In the genomic region with DNA sequence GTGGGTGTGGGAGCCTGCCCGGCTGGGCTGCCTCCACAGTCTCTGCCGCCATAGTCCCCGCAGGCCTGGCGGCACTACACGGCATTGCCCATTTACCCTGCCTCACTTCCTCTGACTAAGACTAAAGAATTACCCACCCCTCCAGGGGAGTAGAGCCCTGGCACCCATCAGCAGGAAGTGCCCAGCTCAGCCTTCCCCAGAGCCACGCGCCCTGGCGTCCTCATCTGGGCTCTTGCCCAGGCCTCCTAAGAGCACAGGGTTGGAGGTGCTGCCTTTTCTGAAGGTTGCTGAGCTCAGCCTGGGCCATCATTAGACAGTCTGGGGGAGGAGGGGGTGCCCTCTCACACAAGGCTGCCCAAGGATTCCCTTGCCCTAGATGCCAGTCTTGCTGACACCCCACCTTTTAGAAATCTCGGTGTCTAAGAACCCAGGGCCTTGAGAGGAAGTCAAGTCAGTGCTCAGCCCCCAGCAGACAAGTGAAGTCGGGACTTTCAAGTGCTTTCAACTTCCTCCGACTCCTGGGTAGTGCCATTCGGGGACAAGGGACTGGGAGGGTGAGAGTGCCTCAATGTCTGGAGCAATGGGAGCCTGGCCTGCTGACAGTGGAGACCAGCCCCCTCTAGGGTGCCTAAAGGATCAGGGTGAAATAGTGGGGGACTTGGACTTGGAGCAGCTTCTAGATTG, we compare ENCODE assay signal across 9 mouse cellular contexts. TPM values are rescaled to one million over a fixed set of nuclear protein-coding genes. Genes with fewer than 3 reads are reported as not detected.
A peak's percentile ranks its signal among the peaks of the same experiment; 100 is the strongest.
DNase-seq lines count a peak whose midpoint lies in the region; ATAC-seq and TF ChIP-seq lines count a peak whose summit lies in the region.
"Had no signal": no experiment of that assay in that cellular context is flagged by ENCODE, and none has a peak within 500 bp of the region (broad histone marks: within the 10 kb centered on the region; RNA-seq: fewer than 3 reads in every experiment).

No protein-coding gene starts in this region.

- H3K27me3 ChIP-seq in heart, embryonic 13.5 days (replicated peaks): no peaks in the 10 kb centered on the region
- H3K27me3 ChIP-seq in heart, embryonic 11.5 days (ENCODE audit: control insufficient read depth, insufficient read depth, low read length): no peaks in the 10 kb centered on the region
- H3K27me3 ChIP-seq in lung, postnatal 0 days (replicated peaks; ENCODE audit: insufficient read depth, low read length): no peaks in the 10 kb centered on the region
- H3K27me3 ChIP-seq: neural tube, embryonic 13.5 days had no signal

- H3K9ac ChIP-seq in heart, embryonic 13.5 days: 0 out of 2 replicates have a peak overlapping the region, but pooled peaks have one; percentile 5
- H3K9ac ChIP-seq in heart, embryonic 11.5 days (ENCODE audit: low read depth, low read length): no peak overlapping the region
- no peak overlapping the region for H3K9ac ChIP-seq in lung, postnatal 0 days (replicated peaks; ENCODE audit: low read depth)
- H3K9ac ChIP-seq: liver, embryonic 14.5 days; neural tube, embryonic 13.5 days had no signal

- no peak overlapping the region for H3K27ac ChIP-seq in heart, embryonic 13.5 days (replicated peaks)
- no peak overlapping the region for H3K27ac ChIP-seq in heart, embryonic 11.5 days (ENCODE audit: low read depth, low read length)
- H3K27ac ChIP-seq in lung, postnatal 0 days (ENCODE audit: low read length): no peak overlapping the region
- H3K27ac ChIP-seq: liver, embryonic 14.5 days; neural tube, embryonic 13.5 days had no signal

- peak; percentile 15; the same call in 1 of the 2 replicates for TF ChIP-seq CTCF in lung, postnatal 0 days (IDR thresholded peaks at IDR 0.05)

- peaks cover 44% of the 10 kb centered on the region for H3K4me1 ChIP-seq in heart, embryonic 13.5 days
- peaks cover 23% of the 10 kb centered on the region for H3K4me1 ChIP-seq in heart, embryonic 11.5 days (ENCODE audit: control insufficient read depth, insufficient read depth, low read length)
- peaks cover 16% of the 10 kb centered on the region; the same call in 1 of the 2 replicates for H3K4me1 ChIP-seq in lung, postnatal 0 days (ENCODE audit: insufficient read depth, low read depth, low read length)

- 0 out of 2 replicates have a peak, but pooled peaks cover 10% of the 10 kb centered on the region for H3K9me3 ChIP-seq in heart, embryonic 13.5 days
- peaks cover 5% of the 10 kb centered on the region; the same call in 1 of the 2 replicates for H3K9me3 ChIP-seq in heart, embryonic 11.5 days (replicated peaks; ENCODE audit: control insufficient read depth, low read length)
- H3K9me3 ChIP-seq in lung, postnatal 0 days (ENCODE audit: low read length): no peaks in the 10 kb centered on the region
- H3K9me3 ChIP-seq: neural tube, embryonic 13.5 days had no signal

- intact Hi-C loops in left cerebral cortex, postnatal 25 days (cut with DNase I): no loop called here

- WGBS in heart, embryonic 13.5 days: 79% methylated on average over 12 of the region's 12 CpGs
- 85% methylated on average over 12 of the region's 12 CpGs for WGBS in heart, embryonic 11.5 days (ENCODE audit: insufficient replicate concordance)
- WGBS in lung, postnatal 0 days: 42% methylated on average over 12 of the region's 12 CpGs

- H3K4me3 ChIP-seq in heart, embryonic 13.5 days: no peak overlapping the region
- H3K4me3 ChIP-seq in heart, embryonic 11.5 days (ENCODE audit: low read depth, low read length): no peak overlapping the region
- no peak overlapping the region for H3K4me3 ChIP-seq in lung, postnatal 0 days (ENCODE audit: low read depth, low read length)
- H3K4me3 ChIP-seq: neural tube, embryonic 13.5 days had no signal

- H3K36me3 ChIP-seq in heart, embryonic 13.5 days: no peaks in the 10 kb centered on the region
- no peaks in the 10 kb centered on the region for H3K36me3 ChIP-seq in heart, embryonic 11.5 days (ENCODE audit: control insufficient read depth, insufficient read depth, low read length)
- no peaks in the 10 kb centered on the region for H3K36me3 ChIP-seq in lung, postnatal 0 days (ENCODE audit: insufficient read depth, low read length)
- H3K36me3 ChIP-seq: neural tube, embryonic 13.5 days had no signal

- TF ChIP-seq EP300 in lung, postnatal 0 days (IDR thresholded peaks at IDR 0.05): no peak

- peak; percentile 70 for DNase-seq in T-cell, adult 2 months (ENCODE audit: low spot score)
- DNase-seq in lung, postnatal 0 days (ENCODE audit: low spot score): peak; percentile 30
- DNase-seq in left cerebral cortex, postnatal 25 days (ENCODE audit: low spot score in 2 of 2): no peak
- no peak for DNase-seq in cerebellum, adult 9-10 months

- no peak for ATAC-seq in heart, embryonic 13.5 days (ENCODE audit: extremely low read depth, insufficient number of reproducible peaks, low FRiP score, low TSS enrichment)
- no peak for ATAC-seq in heart, embryonic 11.5 days (replicated peaks; ENCODE audit: insufficient number of reproducible peaks, low FRiP score, low TSS enrichment)
- ATAC-seq in CD4-positive, CD25-positive, alpha-beta regulatory T cell, adult 4 months: peak; percentile 94
- peak; percentile 37 for ATAC-seq in lung, postnatal 0 days

- no peak overlapping the region for H3K4me2 ChIP-seq in heart, embryonic 13.5 days
- H3K4me2 ChIP-seq in heart, embryonic 11.5 days: no peak overlapping the region
- H3K4me2 ChIP-seq in lung, postnatal 0 days (replicated peaks; ENCODE audit: low read depth, low read length): no peak overlapping the region
- H3K4me2 ChIP-seq: neural tube, embryonic 13.5 days had no signal

RNA-seq across cellular contexts. Expression of a gene that starts 17.9 kb away (rescaled TPM):
- 8.6 and 10.4 TPM in 2 replicates for polyA plus RNA-seq in heart, embryonic 13.5 days (2015; fragmentation: Nextera tagmentation; extraction: Ambion mirVana)
- 19.8 and 22.0 TPM in 2 replicates for polyA plus RNA-seq in heart, embryonic 11.5 days (2014; fragmentation: Nextera tagmentation; extraction: Ambion mirVana)
- polyA plus RNA-seq in CD4-positive, CD25-positive, alpha-beta regulatory T cell, adult 4 months (2017; shearing (Covaris generic)): 10 to 100 TPM; 16.2 to 21.1 TPM
- 25.7 and 27.8 TPM in 2 replicates for polyA plus RNA-seq in lung, postnatal 0 days (2015; fragmentation: Nextera tagmentation; extraction: Ambion mirVana)
- total RNA-seq in left cerebral cortex, postnatal 25 days (2021): 100 to 1,000 TPM; 101 to 109 TPM

RNA-seq across cellular contexts. Expression of a gene that starts 42.9 kb away (rescaled TPM):
- 659 and 696 TPM in 2 replicates for polyA plus RNA-seq in heart, embryonic 13.5 days (2015; fragmentation: Nextera tagmentation; extraction: Ambion mirVana)
- 695 and 851 TPM in 2 replicates for polyA plus RNA-seq in heart, embryonic 11.5 days (2014; fragmentation: Nextera tagmentation; extraction: Ambion mirVana)
- 1,000 to 10,000 TPM; 1,164 to 1,338 TPM for polyA plus RNA-seq in CD4-positive, CD25-positive, alpha-beta regulatory T cell, adult 4 months (2017; shearing (Covaris generic))
- 656 and 737 TPM in 2 replicates for polyA plus RNA-seq in lung, postnatal 0 days (2015; fragmentation: Nextera tagmentation; extraction: Ambion mirVana)
- 100 to 1,000 TPM; 289 to 302 TPM for total RNA-seq in left cerebral cortex, postnatal 25 days (2021)

RNA-seq across cellular contexts. Expression of a gene that starts 51.8 kb away (rescaled TPM):
- polyA plus RNA-seq in heart, embryonic 13.5 days (2015; fragmentation: Nextera tagmentation; extraction: Ambion mirVana): 25.7 and 27.2 TPM in 2 replicates
- polyA plus RNA-seq in heart, embryonic 11.5 days (2014; fragmentation: Nextera tagmentation; extraction: Ambion mirVana): 23.2 and 27.7 TPM in 2 replicates
- polyA plus RNA-seq in CD4-positive, CD25-positive, alpha-beta regulatory T cell, adult 4 months (2017; shearing (Covaris generic)): 10 to 100 TPM; 11.6 to 12.2 TPM
- polyA plus RNA-seq in lung, postnatal 0 days (2015; fragmentation: Nextera tagmentation; extraction: Ambion mirVana): 8.5 and 12.5 TPM in 2 replicates
- 10 to 100 TPM; 12.9 to 19.1 TPM for total RNA-seq in left cerebral cortex, postnatal 25 days (2021)

Comparison
In these comparisons a context has a peak if more than half of its experiments do, and no peak if none do; other contexts are left out.
1. ATAC-seq: peak in CD4-positive, CD25-positive, alpha-beta regulatory T cell, adult 4 months (single experiment) and lung, postnatal 0 days (single experiment); none in heart, embryonic 13.5 days (single experiment) and heart, embryonic 11.5 days (single experiment).
2. DNase-seq: peak in T-cell, adult 2 months (single experiment) and lung, postnatal 0 days (single experiment); none in left cerebral cortex, postnatal 25 days (0 of 2) and cerebellum, adult 9-10 months (single experiment).